Mouse (Mus musculus) CH12.LX (cell line): ENCODE measurements around the gene Kirrel3. TPM values are rescaled to one million over a fixed set of nuclear protein-coding genes. Genes with fewer than 3 reads are reported as not detected.

Source experiments
- DNase-seq: peaks from one replicate; pipeline ENCODE4 v3.0.0-alpha.2; 2013; ENCODE audit errors: extremely low read depth
- H3K27ac ChIP-seq: 2 replicates; pipeline ENCODE4 v1.5.1; 2012; ENCODE audit warnings: low read depth, mild to moderate bottlenecking, control low read depth, moderate library complexity; ENCODE audit not compliant: insufficient read depth
- H3K27me3 ChIP-seq: replicated peaks from 2 replicates; pipeline ENCODE3; 2012; ENCODE audit warnings: inconsistent platforms
- H3K36me3 ChIP-seq, 2 experiments: replicated peaks in 1 of 2; 2 replicates each; pipeline versions ENCODE3 to v1.6.1; 2012; ENCODE audit warnings: inconsistent platforms in 1 of 2, low read length in 1 of 2, mild to moderate bottlenecking in 1 of 2, mixed read lengths in 1 of 2, moderate library complexity in 1 of 2; ENCODE audit not compliant: control insufficient read depth in 1 of 2, insufficient read depth in 1 of 2
- H3K4me1 ChIP-seq, 2 experiments: 2 replicates each; pipeline ENCODE4 v1.6.1; 2012; ENCODE audit warnings: inconsistent platforms in 1 of 2, moderate library complexity in 1 of 2; ENCODE audit not compliant: insufficient read depth in 2 of 2, control insufficient read depth in 1 of 2
- H3K4me2 ChIP-seq: 2 replicates; pipeline ENCODE4 v1.6.1; 2012; ENCODE audit warnings: low read depth, mild to moderate bottlenecking, control low read depth; ENCODE audit not compliant: poor library complexity, insufficient read depth, severe bottlenecking
- H3K4me3 ChIP-seq, 3 experiments: fragments of 150-350 bp in 1 of 3; sonication (generic) in 1 of 3; replicated peaks in 1 of 3; 2 replicates each; pipeline versions ENCODE3 to v1.5.1; 2011 to 2012; ENCODE audit warnings: low read depth in 2 of 3, low read length in 2 of 3, mild to moderate bottlenecking in 2 of 3, moderate library complexity in 2 of 3, control low read depth in 1 of 3, improper control_type of control experiment in 1 of 3, inconsistent platforms in 1 of 3, mixed read lengths in 1 of 3; ENCODE audit not compliant: poor library complexity in 1 of 3
- H3K79me2 ChIP-seq: replicated peaks from 2 replicates; pipeline ENCODE4 v1.6.1; 2012; ENCODE audit warnings: mild to moderate bottlenecking, moderate library complexity; ENCODE audit not compliant: control insufficient read depth, poor library complexity, insufficient read depth, severe bottlenecking; ENCODE audit errors: extremely low read depth
- H3K9ac ChIP-seq: 2 replicates; pipeline ENCODE4 v1.6.1; 2012; ENCODE audit warnings: low read depth, mild to moderate bottlenecking, control low read depth, moderate library complexity; ENCODE audit not compliant: insufficient read depth
- H3K9me3 ChIP-seq: replicated peaks from 2 replicates; pipeline ENCODE3; 2012; ENCODE audit warnings: low read length, inconsistent platforms, mixed read lengths
- EP300 ChIP-seq: IDR thresholded peaks from 2 replicates; pipeline ENCODE4 v1.6.1; 2011; ENCODE audit warnings: low read length, improper control_type of control experiment
- ETS1 ChIP-seq: conservative IDR thresholded peaks from 2 replicates; pipeline ENCODE4 v1.6.1; 2012; ENCODE audit warnings: low read depth, mild to moderate bottlenecking, inconsistent platforms, low read length, improper control_type of control experiment, moderate library complexity
- GABPA ChIP-seq: IDR thresholded peaks from 2 replicates; pipeline ENCODE4 v1.6.1; 2012; ENCODE audit warnings: low read depth, low read length, improper control_type of control experiment, inconsistent platforms; ENCODE audit not compliant: insufficient replicate concordance
- IRF4 ChIP-seq: IDR thresholded peaks from 2 replicates; pipeline ENCODE4 v1.6.1; 2014; ENCODE audit warnings: low read depth, mild to moderate bottlenecking, inconsistent platforms, low read length, improper control_type of control experiment
- JUN ChIP-seq: IDR thresholded peaks from 2 replicates; pipeline ENCODE4 v1.6.1; 2011; ENCODE audit warnings: low read depth, mild to moderate bottlenecking, low read length, improper control_type of control experiment, moderate library complexity; ENCODE audit not compliant: insufficient read depth
- MAX ChIP-seq: IDR thresholded peaks from 2 replicates; pipeline ENCODE4 v1.6.1; 2011; ENCODE audit warnings: low read length, improper control_type of control experiment
- MEF2A ChIP-seq: IDR thresholded peaks from 2 replicates; pipeline ENCODE4 v1.6.1; 2014; ENCODE audit warnings: low read depth, mild to moderate bottlenecking, inconsistent platforms, low read length, improper control_type of control experiment, borderline replicate concordance
- MXI1 ChIP-seq: IDR thresholded peaks from 2 replicates; pipeline ENCODE4 v1.6.1; 2011; ENCODE audit warnings: mild to moderate bottlenecking, low read depth, low read length, improper control_type of control experiment
- MYC ChIP-seq: IDR thresholded peaks from 2 replicates; pipeline ENCODE4 v1.6.1; 2011; ENCODE audit warnings: low read depth, mild to moderate bottlenecking, improper control_type of control experiment, low read length
- NELFE ChIP-seq: IDR thresholded peaks from 2 replicates; pipeline ENCODE4 v1.6.1; 2011; ENCODE audit warnings: low read depth, low read length, improper control_type of control experiment
- NRF1 ChIP-seq: IDR thresholded peaks from 2 replicates; pipeline ENCODE4 v1.6.1; 2014; ENCODE audit warnings: low read depth, mild to moderate bottlenecking, inconsistent platforms, low read length, improper control_type of control experiment, moderate library complexity
- PAX5 ChIP-seq: IDR thresholded peaks from 2 replicates; pipeline ENCODE4 v1.6.1; 2012; ENCODE audit warnings: low read length, inconsistent platforms, mixed read lengths
- RCOR1 ChIP-seq: conservative IDR thresholded peaks from 2 replicates; pipeline ENCODE4 v1.6.1; 2012; ENCODE audit warnings: low read depth, mild to moderate bottlenecking, inconsistent platforms, low read length, improper control_type of control experiment
- SIN3A ChIP-seq: IDR thresholded peaks from 2 replicates; pipeline ENCODE4 v1.6.1; 2012; ENCODE audit warnings: low read length, improper control_type of control experiment, inconsistent platforms
- TBP ChIP-seq: conservative IDR thresholded peaks from 2 replicates; pipeline ENCODE4 v1.6.1; 2011; ENCODE audit warnings: low read depth, low read length, improper control_type of control experiment
- TCF12 ChIP-seq: IDR thresholded peaks from 2 replicates; pipeline ENCODE4 v1.6.1; 2014; ENCODE audit warnings: low read depth, mild to moderate bottlenecking, inconsistent platforms, low read length, improper control_type of control experiment
- USF1 ChIP-seq: IDR thresholded peaks from 2 replicates; pipeline ENCODE4 v1.6.1; 2014; ENCODE audit warnings: low read depth, mild to moderate bottlenecking, inconsistent platforms, low read length, improper control_type of control experiment
- ZC3H11A ChIP-seq: IDR thresholded peaks from 2 replicates; pipeline ENCODE4 v1.6.1; 2012; ENCODE audit warnings: low read depth, mild to moderate bottlenecking, inconsistent platforms, low read length, improper control_type of control experiment
- ZKSCAN1 ChIP-seq: IDR thresholded peaks from 2 replicates; pipeline ENCODE4 v1.6.1; 2012; ENCODE audit warnings: low read depth, inconsistent platforms, low read length, improper control_type of control experiment, borderline replicate concordance
- ZMIZ1 ChIP-seq: IDR thresholded peaks from 2 replicates; pipeline ENCODE4 v1.6.1; 2012; ENCODE audit warnings: low read depth, mild to moderate bottlenecking, inconsistent platforms, low read length, improper control_type of control experiment
- ZNF384 ChIP-seq: IDR thresholded peaks from 2 replicates; pipeline ENCODE4 v1.6.1; 2012; ENCODE audit warnings: low read depth, low read length, improper control_type of control experiment, inconsistent platforms
- dilution Hi-C: fragments of 300-500 bp; cut with MboI; formaldehyde crosslinking; loops from 2 replicates; pipeline ENCODE4 v1.14.3; 2020; ENCODE audit warnings: low sequenced_read_pairs; ENCODE audit not compliant: extremely low pct_unique_long_range_greater_than_20kb, extremely low pct_ligation_motif_present
- in situ Hi-C: fragments of 300-500 bp; cut with MboI; formaldehyde crosslinking; loops from 3 replicates; pipeline ENCODE4 v1.14.3; 2019; ENCODE audit warnings: low sequenced_read_pairs, low pct_ligation_motif_present, low pct_unique_long_range_greater_than_20kb, mixed read lengths
- polyA plus RNA-seq: library from polyadenylated mRNA; unstranded; fragments of >175 nt; gene quantifications from 2 replicates; pipeline ENCODE4 v1.2.1, GENCODE M21; 2012; ENCODE audit warnings: low read depth; ENCODE audit not compliant: insufficient read length
- total RNA-seq, 2 experiments: library from RNA; depleted of rRNA; stranded (reverse); fragments of 300-350 nt in 1 of 2; fragments of >200 nt in 1 of 2; gene quantifications; 2 replicates each; pipeline ENCODE4 v1.2.3; 2012 to 2014

Gene Kirrel3
- total and polyA plus RNA-seq, 3 experiments, result not detected

DNA sequence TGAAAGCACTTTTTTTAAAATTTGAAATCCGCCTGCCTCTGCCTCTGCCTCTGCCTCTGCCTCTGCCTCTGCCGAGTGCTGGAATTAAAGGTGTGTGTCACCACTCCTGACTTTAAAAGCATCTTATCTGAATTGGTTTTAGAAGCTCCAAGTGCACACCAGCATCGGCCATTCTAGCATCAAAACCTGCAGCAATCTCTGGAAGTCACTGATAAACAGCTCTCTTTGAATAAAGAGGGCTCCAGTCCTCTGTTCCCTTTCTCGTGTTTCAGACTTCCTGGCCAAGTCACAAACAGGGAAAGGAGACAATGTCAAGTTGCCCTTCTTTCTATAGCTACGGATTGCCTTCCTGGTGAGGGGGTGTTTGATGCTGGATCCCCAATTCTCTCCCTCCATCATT lies 554.2 kb downstream of the Kirrel3 start:
- peaks cover 5% of the 10 kb centered on the region for H3K9me3 ChIP-seq
- H3K4me3 ChIP-seq, result no peak overlapping the region
- no peaks in the 10 kb centered on the region for H3K4me1 ChIP-seq
- no peak overlapping the region for H3K4me2 ChIP-seq
- in situ Hi-C loops (loop anchor here (5.0 to 25.0 kb wide), 2 partner anchors 77 to 497 kb away; partner anchors contain the start of gene St3gal4), dilution Hi-C loops (no loop called here)
- TF ChIP-seq EP300, result no peak
- TF ChIP-seq MYC, result no peak
- TF ChIP-seq MAX, result no peak
- TF ChIP-seq PAX5, result no peak
- TF ChIP-seq IRF4, result no peak
- TF ChIP-seq NELFE, result no peak
- no peak for TF ChIP-seq MEF2A
- H3K9ac ChIP-seq, result no peak overlapping the region
- no peak overlapping the region for H3K27ac ChIP-seq
- H3K79me2 ChIP-seq, result no peaks in the 10 kb centered on the region
- no peaks in the 10 kb centered on the region for H3K36me3 ChIP-seq
- DNase-seq, result no peak
- no peaks in the 10 kb centered on the region for H3K27me3 ChIP-seq

GRCm38 (mm10) chr9:35041493-35041892 lies 555.8 kb downstream of the Kirrel3 start:
- dilution Hi-C loops, result no loop called here
- TF ChIP-seq ZC3H11A, result no peak
- TF ChIP-seq, all 38 proteins: peak for 0
- Histone ChIP-seq H3K27ac (no peak overlapping the region), H3K79me2 (no peaks in the 10 kb centered on the region), H3K4me3 (no peak overlapping the region), H3K9ac (no peak overlapping the region), H3K27me3 (no peaks in the 10 kb centered on the region), H3K36me3 (peaks cover 0 to 2% of the 10 kb centered on the region in 2 experiments), H3K4me2 (no peak overlapping the region), H3K9me3 (peaks cover 5% of the 10 kb centered on the region), H3K4me1 (no peaks in the 10 kb centered on the region)
- in situ Hi-C loops, result loop anchor here (5.0 to 25.0 kb wide), 2 partner anchors 76 to 496 kb away; partner anchors contain the start of gene St3gal4
- DNase-seq, result no peak

DNA sequence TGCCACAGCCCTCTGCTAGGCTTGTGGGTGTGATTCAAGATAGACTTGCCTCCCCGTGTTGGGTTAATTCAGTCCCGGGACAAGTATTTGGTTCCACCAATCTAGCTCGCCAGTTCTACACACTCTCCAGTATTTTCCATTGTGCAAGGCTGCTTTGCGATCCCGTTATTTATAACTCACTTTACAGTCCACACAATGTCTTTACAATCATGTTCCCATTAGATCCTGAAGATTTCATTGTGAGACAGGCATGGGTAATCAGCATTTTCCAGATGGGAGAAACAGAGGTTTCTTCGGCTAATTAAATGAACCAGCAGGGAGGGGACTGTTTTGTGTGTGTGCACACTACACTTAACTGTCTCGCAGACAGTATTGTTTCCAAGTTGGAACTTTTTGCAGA lies 557.9 kb downstream of the Kirrel3 start:
- H3K27ac ChIP-seq, result no peak overlapping the region
- H3K36me3 ChIP-seq, result peaks cover 0 to 10% of the 10 kb centered on the region in 2 experiments
- DNase-seq, result no peak
- H3K9me3 ChIP-seq, result no peaks in the 10 kb centered on the region
- H3K79me2 ChIP-seq, result no peaks in the 10 kb centered on the region
- dilution Hi-C loops, result no loop called here
- TF ChIP-seq MXI1, result no peak
- no peak for TF ChIP-seq TCF12
- no peak for TF ChIP-seq JUN
- no peak for TF ChIP-seq USF1
- TF ChIP-seq ZMIZ1, result no peak
- no peak for TF ChIP-seq ETS1
- TF ChIP-seq GABPA, result no peak
- TF ChIP-seq NRF1, result no peak
- no peak for TF ChIP-seq TBP
- TF ChIP-seq NELFE, result no peak
- TF ChIP-seq ZNF384, result no peak
- no peak for TF ChIP-seq SIN3A
- no peak for TF ChIP-seq RCOR1
- no peak for TF ChIP-seq IRF4
- no peak for TF ChIP-seq ZKSCAN1
- no peaks in the 10 kb centered on the region for H3K27me3 ChIP-seq
- no peak overlapping the region for H3K9ac ChIP-seq
- no peak overlapping the region for H3K4me2 ChIP-seq
- no peak overlapping the region for H3K4me3 ChIP-seq
- in situ Hi-C loops, result loop anchor here (5.0 to 25.0 kb wide), 2 partner anchors 74 to 494 kb away; partner anchors contain the start of gene St3gal4
- no peaks in the 10 kb centered on the region for H3K4me1 ChIP-seq
